Mouse (Mus musculus): ENCODE data around the gene Odf3l2.
A peak's percentile ranks its signal among the peaks of the same experiment; 100 is the strongest.

Gene Odf3l2

GRCm38 (mm10) chr10:79670071-79670888, 24.7 kb upstream of the Odf3l2 start:
- DNase-seq = no peak

GRCm38 (mm10) chr10:79669576-79670057, 24.1 kb upstream of the Odf3l2 start:
- DNase-seq = peak; percentile 82

GRCm38 (mm10) chr10:79668771-79669575, 23.4 kb upstream of the Odf3l2 start, which contains the start of gene Tpgs1:
TSS of gene Tpgs1 (plus strand) at chr10:79669369.
- DNase-seq = peak; percentile 92

- no peak for DNase-seq
These were observed 22.5 kb upstream of the Odf3l2 start for GRCm38 (mm10) chr10:79668076-79668475.

GRCm38 (mm10) chr10:79666493-79666892, 21.0 kb upstream of the Odf3l2 start:
- DNase-seq = no peak

GRCm38 (mm10) chr10:79665051-79665450, 19.5 kb upstream of the Odf3l2 start:
- no peak for DNase-seq

- peak; percentile 78 for DNase-seq
These were observed 18.7 kb upstream of the Odf3l2 start, which contains the start of gene Madcam1 for GRCm38 (mm10) chr10:79664131-79664665. TSS of gene Madcam1 (plus strand) at chr10:79664559.

- no peak for DNase-seq
These were observed 16.3 kb upstream of the Odf3l2 start for GRCm38 (mm10) chr10:79661861-79662260.

- no peak for DNase-seq
These were observed 14.8 kb upstream of the Odf3l2 start for GRCm38 (mm10) chr10:79660298-79660697.

GRCm38 (mm10) chr10:79658829-79659228, 13.3 kb upstream of the Odf3l2 start:
- DNase-seq = peak; percentile 51

GRCm38 (mm10) chr10:79654946-79655395, 9.4 kb upstream of the Odf3l2 start:
- no peak for DNase-seq

GRCm38 (mm10) chr10:79652789-79653188, 7.3 kb upstream of the Odf3l2 start:
- no peak for DNase-seq

GRCm38 (mm10) chr10:79649070-79649751, 3.7 kb upstream of the Odf3l2 start:
- DNase-seq = peak; percentile 75

GRCm38 (mm10) chr10:79638486-79639204, 6.9 kb downstream of the Odf3l2 start:
- DNase-seq = peak; percentile 20

GRCm38 (mm10) chr10:79637128-79638110, 8.1 kb downstream of the Odf3l2 start, which contains the start of gene Shc2:
TSS of gene Shc2 (minus strand) at chr10:79637918.
- DNase-seq = peak; percentile 24

GRCm38 (mm10) chr10:79636287-79636686, 9.3 kb downstream of the Odf3l2 start:
- DNase-seq = no peak

GRCm38 (mm10) chr10:79633006-79633777, 12.3 kb downstream of the Odf3l2 start:
- no peak for DNase-seq

GRCm38 (mm10) chr10:79631432-79631831, 14.1 kb downstream of the Odf3l2 start:
- DNase-seq = no peak

- no peak for DNase-seq
These were observed 17.2 kb downstream of the Odf3l2 start for GRCm38 (mm10) chr10:79628377-79628776.

GRCm38 (mm10) chr10:79626156-79626555, 19.4 kb downstream of the Odf3l2 start:
- no peak for DNase-seq
